Mouse (Mus musculus) activated CD4-positive, CD25-positive, alpha-beta regulatory T cell, adult 4 months (primary cell): ENCODE measurements around the gene Wipi2. TPM values are rescaled to one million over a fixed set of nuclear protein-coding genes. Genes with fewer than 3 reads are reported as not detected.

Experiments used
- ATAC-seq: one replicate; pipeline ENCODE4 v1.8.0; 2017
- polyA plus RNA-seq, 2 experiments: library from polyadenylated mRNA; unstranded; fragments of 100-300 nt; shearing (Covaris generic); gene quantifications; one replicate each; pipeline ENCODE4 v1.2.1; 2017

Wipi2 gene
- polyA plus RNA-seq, 2 experiments from 2014 or later: 14.6 to 15.9 TPM

DNA sequence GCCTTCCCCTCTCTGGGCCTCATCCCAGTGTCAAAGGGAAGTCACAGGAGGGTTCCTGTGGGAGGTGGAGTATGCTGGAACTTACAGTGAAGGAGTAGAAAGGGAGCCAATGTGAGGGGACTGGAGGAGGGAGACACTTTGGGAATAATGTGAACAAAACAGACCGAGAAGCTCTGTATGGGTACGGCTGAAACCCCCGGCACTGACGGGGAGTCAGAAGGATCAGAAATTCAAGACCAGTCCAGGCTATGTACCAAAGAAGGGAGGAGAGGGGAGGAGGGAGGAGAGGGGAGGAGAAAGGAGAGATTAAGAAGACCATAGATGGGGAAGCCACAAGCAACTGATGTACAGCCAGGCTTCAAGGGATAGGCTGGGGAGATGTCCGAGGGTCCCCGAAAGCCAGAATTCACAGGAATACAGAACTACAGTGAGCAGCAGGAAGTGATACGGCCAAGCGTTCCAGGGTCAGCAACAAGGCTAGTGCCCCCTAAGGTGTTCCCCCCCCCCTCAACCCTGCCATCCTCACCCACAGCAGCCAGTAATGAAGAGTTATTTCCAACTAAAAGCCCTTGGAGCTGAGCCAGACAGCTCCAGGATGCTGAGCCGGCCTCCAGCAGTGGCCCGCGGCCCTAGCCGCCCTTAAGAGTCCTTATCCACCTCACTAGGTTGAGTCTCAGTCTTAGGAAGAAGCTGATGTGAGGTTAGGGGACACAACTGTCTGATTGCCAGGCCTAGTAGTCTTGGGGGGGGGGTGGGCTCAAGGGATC lies 65.7 kb downstream of the Wipi2 start:
- ATAC-seq: no peak

DNA sequence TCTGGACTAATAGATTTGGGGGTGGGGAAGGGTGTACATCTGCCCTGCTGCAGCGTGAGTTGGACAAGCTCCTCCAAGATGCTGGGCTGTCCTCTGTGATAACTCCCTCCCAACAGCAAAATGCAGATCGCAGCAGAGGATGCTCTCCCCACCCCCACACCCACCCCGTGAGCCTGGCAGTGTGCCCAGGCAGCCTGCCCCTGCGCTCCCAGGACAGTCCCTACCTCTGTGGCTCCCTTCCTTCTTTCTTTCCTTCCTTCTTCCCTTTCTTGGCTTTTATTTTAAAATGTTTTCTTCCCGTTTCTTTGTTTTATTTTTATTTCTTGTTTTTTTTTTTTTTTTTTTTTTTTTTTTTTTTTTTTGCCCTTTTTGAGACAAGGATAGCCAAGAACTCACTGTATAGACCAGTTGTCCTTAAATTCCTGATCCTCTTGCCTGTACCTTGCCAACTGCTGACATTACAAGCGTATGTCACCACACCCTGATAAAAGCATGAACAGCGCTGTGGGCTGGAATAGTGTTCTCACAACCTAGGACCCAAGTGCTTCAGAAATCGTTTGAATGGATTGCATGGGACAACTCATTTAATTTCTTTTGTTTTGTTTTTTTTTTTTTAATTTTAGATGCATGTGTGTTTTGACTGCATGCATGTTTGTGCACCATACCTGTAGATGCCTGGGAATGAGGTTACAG lies 66.4 kb downstream of the Wipi2 start:
- ATAC-seq: no peak

- no peak for ATAC-seq
Observed at GRCm38 (mm10) chr5:142694627-142695340, 67.3 kb downstream of the Wipi2 start.

DNA sequence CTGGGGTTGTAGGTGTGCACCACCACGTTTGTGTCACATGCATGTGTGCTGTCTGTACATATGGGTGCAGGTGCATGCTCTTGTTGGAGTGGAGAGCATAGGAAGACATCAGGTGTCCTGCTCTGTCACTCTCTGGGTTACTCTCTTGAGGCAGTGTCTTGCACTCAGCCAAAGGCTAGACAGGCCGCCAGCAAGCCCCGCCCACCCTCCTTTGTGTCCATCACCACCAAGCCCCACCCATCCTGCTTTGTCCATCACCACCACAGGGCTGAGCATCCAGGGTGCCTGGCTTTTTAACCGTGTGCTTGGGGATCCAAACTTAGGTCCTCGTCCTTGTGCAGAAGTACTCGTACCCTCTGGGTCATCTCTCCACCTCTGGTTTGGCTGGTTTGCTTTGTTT lies 68.8 kb downstream of the Wipi2 start:
- no peak for ATAC-seq

DNA sequence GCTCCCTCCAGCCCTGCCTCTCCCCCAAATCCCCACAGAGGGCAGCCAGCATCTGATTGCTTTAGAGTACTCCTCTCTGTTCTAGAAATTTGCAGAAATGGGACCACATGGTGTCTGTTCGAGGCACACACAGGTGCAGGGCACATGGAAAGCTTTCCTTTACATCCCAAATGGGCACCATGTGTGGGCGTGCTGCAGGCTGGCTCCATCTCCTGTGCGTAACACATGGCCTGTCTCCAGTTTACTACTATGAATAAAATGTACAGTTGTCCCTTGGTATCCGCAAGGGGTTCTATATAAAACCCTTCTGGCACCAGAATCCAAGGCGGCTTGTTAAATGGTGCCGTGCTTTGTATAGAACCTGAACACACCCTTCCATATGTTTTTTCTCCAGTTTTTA lies 69.4 kb downstream of the Wipi2 start:
- ATAC-seq: no peak

GRCm38 (mm10) chr5:142697742-142698141 lies 70.2 kb downstream of the Wipi2 start:
- ATAC-seq: no peak

DNA sequence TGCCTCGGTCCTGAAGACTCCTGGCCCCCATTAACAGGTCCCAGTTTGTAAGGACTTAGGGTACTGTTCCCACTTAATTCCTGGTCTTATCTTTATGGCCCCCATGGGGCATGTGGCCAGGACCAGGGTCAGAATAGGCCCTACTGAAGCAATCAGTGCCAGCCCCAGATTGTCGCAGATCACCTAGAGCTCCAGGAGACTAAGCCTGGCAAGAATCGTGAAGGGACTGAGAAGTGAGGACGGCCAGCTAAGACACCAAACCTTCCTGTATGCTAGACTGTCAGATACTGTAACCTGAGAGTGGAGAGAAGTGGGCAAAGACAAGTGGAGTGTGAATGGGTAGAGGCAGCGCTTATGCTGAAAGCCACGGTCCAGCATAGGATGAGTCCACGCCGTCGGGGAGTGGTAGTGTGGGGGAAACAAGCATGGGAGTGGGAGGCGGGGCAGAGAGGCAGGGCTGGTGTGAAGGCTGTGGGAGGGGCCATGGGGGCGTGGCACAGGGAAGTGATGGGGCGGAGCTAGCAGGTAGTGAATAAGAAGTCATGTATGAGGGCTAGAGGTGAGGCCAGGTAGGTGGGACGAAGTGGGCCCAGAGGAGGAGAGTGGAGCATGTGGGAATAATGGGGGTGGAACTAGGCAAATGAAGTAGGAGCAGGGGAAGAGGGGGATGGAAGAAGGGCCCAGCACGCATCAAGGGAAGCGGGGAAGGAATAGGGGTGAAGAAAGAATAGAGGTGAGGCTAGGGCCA lies 73.5 kb downstream of the Wipi2 start:
- no peak for ATAC-seq

GRCm38 (mm10) chr5:142701651-142702510 lies 74.4 kb downstream of the Wipi2 start:
- ATAC-seq: no peak

GRCm38 (mm10) chr5:142702511-142703138 lies 75.1 kb downstream of the Wipi2 start:
- no peak for ATAC-seq

DNA sequence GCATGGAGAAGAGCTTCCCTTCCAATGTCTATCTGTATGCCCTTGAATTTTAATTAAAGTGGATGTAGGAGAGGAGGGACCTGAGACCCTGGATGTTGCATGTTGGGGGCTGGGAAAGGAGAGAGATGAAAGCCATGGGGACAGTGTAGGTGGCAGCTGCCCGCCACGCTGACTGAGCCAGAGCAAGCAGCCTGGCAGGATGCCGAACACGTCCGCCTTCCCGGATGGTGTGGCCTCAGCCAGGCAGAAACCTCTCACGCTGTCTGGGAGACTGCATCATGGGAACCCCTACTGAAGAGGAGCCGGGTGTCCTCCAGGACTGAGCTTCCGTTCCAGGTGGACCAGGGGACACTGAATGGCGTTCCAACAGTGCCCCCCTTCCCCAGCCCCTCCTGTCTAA lies 76.1 kb downstream of the Wipi2 start:
- no peak for ATAC-seq

DNA sequence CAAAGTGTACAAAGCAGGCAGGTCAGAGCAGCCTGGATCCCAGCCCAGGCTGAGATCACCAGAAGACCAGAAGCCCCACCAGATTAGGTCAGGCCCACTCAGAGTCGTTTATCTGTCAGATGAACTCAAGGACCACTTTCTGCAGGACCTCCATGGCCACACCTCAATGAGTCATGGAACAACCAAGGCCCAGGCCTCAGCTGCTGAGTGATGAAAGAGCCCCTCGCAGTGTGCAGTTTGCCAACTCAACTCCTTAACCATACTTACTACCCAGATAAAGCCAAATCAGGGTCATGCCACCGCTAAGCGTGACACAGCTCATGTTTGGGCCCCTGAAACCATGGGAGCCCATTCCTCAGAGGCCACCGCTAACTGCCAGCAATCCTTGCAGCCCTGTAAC lies 80.2 kb downstream of the Wipi2 start:
- no peak for ATAC-seq

- no peak for ATAC-seq
Observed at GRCm38 (mm10) chr5:142709436-142709835, 81.9 kb downstream of the Wipi2 start.

GRCm38 (mm10) chr5:142712373-142712772 lies 84.9 kb downstream of the Wipi2 start:
- no peak for ATAC-seq

DNA sequence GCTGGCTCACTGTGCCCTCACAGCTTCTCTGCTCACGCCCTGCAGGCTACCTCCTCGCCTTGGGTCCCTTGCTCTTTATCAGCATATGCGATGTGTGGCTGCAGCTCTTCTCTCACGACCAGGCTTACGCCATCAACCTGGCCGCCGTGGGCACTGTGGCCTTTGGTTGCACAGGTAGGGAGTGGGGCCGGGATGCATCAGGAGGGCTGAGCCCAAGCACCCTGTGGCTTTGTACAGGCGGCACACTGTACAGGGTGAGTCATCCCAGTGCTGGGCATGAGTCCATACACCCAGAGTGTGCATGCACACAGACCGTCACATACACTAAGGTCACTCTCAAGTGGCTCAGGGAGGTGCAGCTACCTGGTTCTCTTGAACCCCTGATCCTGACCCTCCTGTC lies 86.5 kb downstream of the Wipi2 start:
- no peak for ATAC-seq

GRCm38 (mm10) chr5:142715059-142715458 lies 87.6 kb downstream of the Wipi2 start:
- ATAC-seq: no peak

- ATAC-seq: no peak
Observed at GRCm38 (mm10) chr5:142716056-142716455, 88.6 kb downstream of the Wipi2 start.

GRCm38 (mm10) chr5:142718037-142718436 lies 90.5 kb downstream of the Wipi2 start:
- ATAC-seq: peak; percentile 36

GRCm38 (mm10) chr5:142718486-142718885 lies 91.0 kb downstream of the Wipi2 start:
- ATAC-seq: no peak

GRCm38 (mm10) chr5:142719897-142720296 lies 92.4 kb downstream of the Wipi2 start:
- no peak for ATAC-seq
